Mouse (Mus musculus) lung, postnatal 10 days (tissue): ENCODE measurements at regions not wholly inside any gene's neighbourhood (a gene's known extent, or its start where the extent isn't known, plus 50 kb on each side); places are given as distances from the start of the nearest gene placed in this dataset.

Experiments used
- DNase-seq: peaks from one replicate; pipeline ENCODE4 v3.0.0; 2021

GRCm38 (mm10) chr8:44155705-44156321 is 446.0 kb upstream of the Adam34 start:
- no peak for DNase-seq

GRCm38 (mm10) chr8:44165115-44165514 is 455.3 kb upstream of the Adam34 start:
- no peak for DNase-seq

- DNase-seq: no peak
These were observed 467.2 kb upstream of the Adam34 start for GRCm38 (mm10) chr8:44177016-44177415.

GRCm38 (mm10) chr8:44202228-44202627 is 492.4 kb upstream of the Adam34 start:
- no peak for DNase-seq

GRCm38 (mm10) chr8:44206391-44207170 is 496.7 kb upstream of the Adam34 start:
- DNase-seq: no peak

- DNase-seq: no peak
These were observed 512.5 kb upstream of the Adam34 start for GRCm38 (mm10) chr8:44222346-44222745.

GRCm38 (mm10) chr8:44252393-44252792 is 542.5 kb upstream of the Adam34 start:
- no peak for DNase-seq

GRCm38 (mm10) chr8:44257051-44257450 is 547.2 kb upstream of the Adam34 start:
- DNase-seq: no peak

GRCm38 (mm10) chr8:44261039-44261438 is 551.2 kb upstream of the Adam34 start:
- DNase-seq: no peak

GRCm38 (mm10) chr8:44273300-44273699 is 563.5 kb upstream of the Adam34 start:
- no peak for DNase-seq

- no peak for DNase-seq
These were observed 608.4 kb upstream of the Adam34 start for GRCm38 (mm10) chr8:44318216-44318615.

- DNase-seq: no peak
These were observed 600.8 kb upstream of the Fat1 start for GRCm38 (mm10) chr8:44334323-44334993.

GRCm38 (mm10) chr8:44343401-44343800 is 591.8 kb upstream of the Fat1 start:
- DNase-seq: no peak

GRCm38 (mm10) chr8:44343924-44344323 is 591.3 kb upstream of the Fat1 start:
- DNase-seq: peak; percentile 9

GRCm38 (mm10) chr8:44347412-44347811 is 587.8 kb upstream of the Fat1 start:
- DNase-seq: peak; percentile 40

- DNase-seq: no peak
These were observed 561.3 kb upstream of the Fat1 start for GRCm38 (mm10) chr8:44373987-44374386.

- no peak for DNase-seq
These were observed 557.5 kb upstream of the Fat1 start for GRCm38 (mm10) chr8:44377731-44378130.

GRCm38 (mm10) chr8:44408462-44408861 is 526.8 kb upstream of the Fat1 start:
- no peak for DNase-seq

GRCm38 (mm10) chr8:44410261-44410660 is 525.0 kb upstream of the Fat1 start:
- DNase-seq: no peak

GRCm38 (mm10) chr8:44418003-44418402 is 517.2 kb upstream of the Fat1 start:
- DNase-seq: no peak

- no peak for DNase-seq
These were observed 479.8 kb upstream of the Fat1 start for GRCm38 (mm10) chr8:44455433-44455832.

- DNase-seq: peak; percentile 4
These were observed 478.9 kb upstream of the Fat1 start for GRCm38 (mm10) chr8:44456336-44456735.

- no peak for DNase-seq
These were observed 468.7 kb upstream of the Fat1 start for GRCm38 (mm10) chr8:44466409-44467078.
